Mouse (Mus musculus): Measurements from ENCODE around the gene Hist1h3c. TPM values are rescaled to one million over a fixed set of nuclear protein-coding genes. Genes with fewer than 3 reads are reported as not detected.

Gene Hist1h3c
- polyA plus RNA-seq, 1 experiment = 39.3 TPM

- no peaks in the 10 kb centered on the region for H3K36me3 ChIP-seq (ENCODE audit: control insufficient read depth, insufficient read depth, low read length)
- H3K27ac ChIP-seq (ENCODE audit: insufficient read depth, low read depth, low read length) = no peak overlapping the region
- TF ChIP-seq POLR2A (IDR thresholded peaks at IDR 0.05; ENCODE audit: low read depth, low read length) (no peak), CTCF (IDR thresholded peaks at IDR 0.05; ENCODE audit: extremely low read depth, insufficient read length, insufficient replicate concordance, low read depth, low read length) (no peak)
- H3K27me3 ChIP-seq (ENCODE audit: control insufficient read depth, insufficient read depth, low read length) = no peaks in the 10 kb centered on the region
- 82% methylated on average over 4 of the region's 4 CpGs for WGBS
- peaks cover 2% of the 10 kb centered on the region; the same call in 1 of the 2 replicates for H3K4me1 ChIP-seq (ENCODE audit: control insufficient read depth, insufficient read depth, insufficient read length, low read length)
- no peak overlapping the region for H3K4me3 ChIP-seq (ENCODE audit: low read depth, low read length)
Measured at GRCm38 (mm10) chr13:23702220-23702619, 43.2 kb downstream of the Hist1h3c start.

GRCm38 (mm10) chr13:23700786-23701520, 44.4 kb downstream of the Hist1h3c start:
- Histone ChIP-seq H3K4me3 (ENCODE audit: low read depth, low read length) (no peak overlapping the region), H3K27me3 (ENCODE audit: control insufficient read depth, insufficient read depth, low read length) (no peaks in the 10 kb centered on the region), H3K4me1 (ENCODE audit: control insufficient read depth, insufficient read depth, insufficient read length, low read length) (peaks cover 5% of the 10 kb centered on the region; the same call in 1 of the 2 replicates), H3K36me3 (ENCODE audit: control insufficient read depth, insufficient read depth, low read length) (no peaks in the 10 kb centered on the region), H3K27ac (ENCODE audit: insufficient read depth, low read depth, low read length) (no peak overlapping the region)
- WGBS = 18% methylated on average over 8 of the region's 8 CpGs
- TF ChIP-seq POLR2A (IDR thresholded peaks at IDR 0.05; ENCODE audit: low read depth, low read length) = no peak
- TF ChIP-seq CTCF (IDR thresholded peaks at IDR 0.05; ENCODE audit: extremely low read depth, insufficient read length, insufficient replicate concordance, low read depth, low read length) = peak; percentile 61; the same call in 1 of the 2 replicates

- TF ChIP-seq CTCF (IDR thresholded peaks at IDR 0.05; ENCODE audit: extremely low read depth, insufficient read length, insufficient replicate concordance, low read depth, low read length) = no peak
- TF ChIP-seq POLR2A (IDR thresholded peaks at IDR 0.05; ENCODE audit: low read depth, low read length) = no peak
- no peak overlapping the region for H3K4me3 ChIP-seq (ENCODE audit: low read depth, low read length)
- no peak overlapping the region for H3K27ac ChIP-seq (ENCODE audit: insufficient read depth, low read depth, low read length)
- no peaks in the 10 kb centered on the region for H3K27me3 ChIP-seq (ENCODE audit: control insufficient read depth, insufficient read depth, low read length)
- H3K4me1 ChIP-seq (ENCODE audit: control insufficient read depth, insufficient read depth, insufficient read length, low read length) = peaks cover 5% of the 10 kb centered on the region; the same call in 1 of the 2 replicates
- 64% methylated on average over 3 of the region's 3 CpGs for WGBS
- H3K36me3 ChIP-seq (ENCODE audit: control insufficient read depth, insufficient read depth, low read length) = no peaks in the 10 kb centered on the region; the same call in 1 of the 2 replicates
Measured at GRCm38 (mm10) chr13:23699767-23700166, 45.6 kb downstream of the Hist1h3c start.

GRCm38 (mm10) chr13:23698996-23699395, 46.4 kb downstream of the Hist1h3c start:
- H3K27ac ChIP-seq (ENCODE audit: insufficient read depth, low read depth, low read length) = no peak overlapping the region
- 58% methylated on average over 6 of the region's 6 CpGs for WGBS
- no peak overlapping the region for H3K4me3 ChIP-seq (ENCODE audit: low read depth, low read length)
- no peaks in the 10 kb centered on the region; the same call in 1 of the 2 replicates for H3K36me3 ChIP-seq (ENCODE audit: control insufficient read depth, insufficient read depth, low read length)
- peaks cover 5% of the 10 kb centered on the region; the same call in 1 of the 2 replicates for H3K4me1 ChIP-seq (ENCODE audit: control insufficient read depth, insufficient read depth, insufficient read length, low read length)
- H3K27me3 ChIP-seq (ENCODE audit: control insufficient read depth, insufficient read depth, low read length) = no peaks in the 10 kb centered on the region
- TF ChIP-seq CTCF (IDR thresholded peaks at IDR 0.05; ENCODE audit: extremely low read depth, insufficient read length, insufficient replicate concordance, low read depth, low read length) (no peak), POLR2A (IDR thresholded peaks at IDR 0.05; ENCODE audit: low read depth, low read length) (no peak)

- peak within 1 kb of the TSS; percentile 82 for H3K27ac ChIP-seq (ENCODE audit: insufficient read depth, low read depth, low read length)
- no peaks in the 10 kb centered on the region; the same call in 1 of the 2 replicates for H3K36me3 ChIP-seq (ENCODE audit: control insufficient read depth, insufficient read depth, low read length)
- TF ChIP-seq POLR2A (IDR thresholded peaks at IDR 0.05; ENCODE audit: low read depth, low read length) = peak; percentile 100
- TF ChIP-seq CTCF (IDR thresholded peaks at IDR 0.05; ENCODE audit: extremely low read depth, insufficient read length, insufficient replicate concordance, low read depth, low read length) = 0 out of 2 replicates have a peak, but pooled peaks have one; percentile 7
- H3K4me3 ChIP-seq (ENCODE audit: low read depth, low read length) = peak within 1 kb of the TSS; percentile 69
- WGBS = under 1% methylated on average over 22 of the region's 22 CpGs
- H3K27me3 ChIP-seq (ENCODE audit: control insufficient read depth, insufficient read depth, low read length) = no peaks in the 10 kb centered on the region
- peaks cover 5% of the 10 kb centered on the region; the same call in 1 of the 2 replicates for H3K4me1 ChIP-seq (ENCODE audit: control insufficient read depth, insufficient read depth, insufficient read length, low read length)
Measured at GRCm38 (mm10) chr13:23698300-23698693, 47.1 kb downstream of the Hist1h3c start, which contains the start of gene Hist1h4c. Gene Hist1h4c (minus strand): TSS chr13:23698454.

- WGBS = under 1% methylated on average over 32 of the region's 32 CpGs
- H3K36me3 ChIP-seq (ENCODE audit: control insufficient read depth, insufficient read depth, low read length) = peaks cover 1% of the 10 kb centered on the region; the same call in 1 of the 2 replicates
Measured at GRCm38 (mm10) chr13:23697491-23698299, 47.7 kb downstream of the Hist1h3c start.

More at GRCm38 (mm10) chr13:23697491-23698299, 47.7 kb downstream of the Hist1h3c start:
- Histone ChIP-seq H3K4me1 (ENCODE audit: control insufficient read depth, insufficient read depth, insufficient read length, low read length) (peaks cover 6% of the 10 kb centered on the region; the same call in 1 of the 2 replicates), H3K27me3 (ENCODE audit: control insufficient read depth, insufficient read depth, low read length) (no peaks in the 10 kb centered on the region), H3K4me3 (ENCODE audit: low read depth, low read length) (peak overlapping the region; percentile 69), H3K27ac (ENCODE audit: insufficient read depth, low read depth, low read length) (peak overlapping the region; percentile 82)
- TF ChIP-seq CTCF (IDR thresholded peaks at IDR 0.05; ENCODE audit: extremely low read depth, insufficient read length, insufficient replicate concordance, low read depth, low read length) = peak; percentile 59; the same call in 1 of the 2 replicates
- no peak for TF ChIP-seq POLR2A (IDR thresholded peaks at IDR 0.05; ENCODE audit: low read depth, low read length)

Measured in small intestine, adult 2 months (tissue).